Mouse (Mus musculus) cerebellum, adult 2 months (tissue): ENCODE results near the gene Klf2.

Source experiments
- CTCF ChIP-seq: fragments of 200-500 bp; IDR thresholded peaks from 2 replicates; pipeline ENCODE4 v1.5.1; 2011; ENCODE audit warnings: low read depth, mild to moderate bottlenecking, control low read depth, low read length, moderate library complexity, borderline replicate concordance; ENCODE audit not compliant: insufficient read depth
- POLR2A ChIP-seq: fragments of 200-500 bp; IDR thresholded peaks from 2 replicates; pipeline ENCODE4 v1.6.1; 2011; ENCODE audit warnings: low read length, control low read depth, borderline replicate concordance; ENCODE audit not compliant: insufficient read depth

GRCm38 (mm10) chr8:72301497-72301896 is 17.3 kb upstream of the Klf2 start:
- TF ChIP-seq CTCF (no peak), POLR2A (no peak)
